ENCODE assay signal across 10 mouse cellular contexts in the genomic region with DNA sequence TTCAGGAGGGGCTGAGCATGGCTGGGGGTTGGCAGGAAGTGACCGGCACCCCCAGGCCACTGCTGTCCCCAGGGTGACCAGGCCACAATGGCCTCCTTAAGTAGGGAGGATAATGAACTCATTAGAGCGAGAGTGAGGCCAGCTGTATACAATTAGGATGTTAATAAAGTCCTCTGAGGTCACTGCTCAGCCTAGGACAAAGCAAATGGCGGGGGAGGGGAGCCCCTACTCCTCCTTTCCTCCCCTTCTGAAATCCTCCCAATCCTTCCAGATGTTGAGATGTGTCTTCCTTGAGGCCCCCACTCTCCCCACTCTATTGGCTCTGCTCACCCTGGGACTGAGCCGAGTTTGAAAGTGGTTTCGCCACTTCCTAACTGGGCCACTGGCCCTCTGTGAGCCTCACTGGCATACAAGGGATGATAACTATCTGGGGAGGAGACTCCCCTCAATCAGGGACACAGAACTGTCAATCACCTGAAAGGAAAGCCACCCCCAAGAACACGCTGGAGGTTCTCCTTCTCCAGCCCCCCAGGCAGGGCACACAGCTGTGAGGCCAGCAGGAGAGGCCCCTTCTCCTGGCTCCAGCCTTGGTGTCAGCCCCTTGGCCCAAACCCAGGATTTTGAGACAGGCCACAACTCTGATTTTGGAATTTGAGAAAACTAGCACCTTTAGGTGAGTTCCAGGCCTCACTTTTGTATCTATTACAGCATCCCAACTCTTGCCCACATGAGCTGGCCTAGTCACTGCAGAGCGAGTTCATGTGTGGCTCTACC.
DNase-seq lines count a peak whose midpoint lies in the region; ATAC-seq and TF ChIP-seq lines count a peak whose summit lies in the region.
"Had no signal": no experiment of that assay in that cellular context is flagged by ENCODE, and none has a peak within 500 bp of the region (broad histone marks: within the 10 kb centered on the region; RNA-seq: fewer than 3 reads in every experiment).

No protein-coding gene starts in this region.

- H3K4me2 ChIP-seq in lung, embryonic 14.5 days = peak overlapping the region; percentile 15; the same call in 1 of the 2 replicates

- peak; percentile 67 for DNase-seq in lung, embryonic 14.5 days
- no peak for DNase-seq in lung, postnatal 36 days
- peak; percentile 61 for DNase-seq in forelimb bud, embryonic 11.5 days (ENCODE audit: low read depth, low spot score)
- peak; percentile 86 for DNase-seq in kidney, postnatal 10 days
- DNase-seq in retina, embryonic 14.5 days (ENCODE audit: low spot score) = peak; percentile 84
- no peak for DNase-seq in thymus, postnatal 0 days (ENCODE audit: low spot score)
- DNase-seq in layer of hippocampus, adult 8-10 months (ENCODE audit: low spot score in 2 of 2) = no peak
- no peak for DNase-seq in thymus, postnatal 4 days

- no peak overlapping the region for H3K4me3 ChIP-seq in lung, embryonic 14.5 days (ENCODE audit: low read depth, low read length)
- H3K4me3 ChIP-seq: erythroblast, embryonic 14.5 days had no signal

- peaks cover 12% of the 10 kb centered on the region for H3K4me1 ChIP-seq in lung, embryonic 14.5 days (ENCODE audit: insufficient read depth)

- 43% methylated on average over 7 of the region's 7 CpGs for WGBS in lung, embryonic 14.5 days

- peak overlapping the region; percentile 20; the same call in 1 of the 2 replicates for H3K9ac ChIP-seq in lung, embryonic 14.5 days

- peak overlapping the region; percentile 84 for H3K27ac ChIP-seq in lung, embryonic 14.5 days (ENCODE audit: low read depth)
- H3K27ac ChIP-seq: macrophage had no signal

- peak; percentile 65 for ATAC-seq in lung, embryonic 14.5 days (ENCODE audit: insufficient read depth)

- no peaks in the 10 kb centered on the region for H3K9me3 ChIP-seq in lung, embryonic 14.5 days (ENCODE audit: low read depth, low read length)

- H3K36me3 ChIP-seq in lung, embryonic 14.5 days (ENCODE audit: insufficient read depth) = peaks cover 46% of the 10 kb centered on the region

- no peaks in the 10 kb centered on the region for H3K27me3 ChIP-seq in lung, embryonic 14.5 days (ENCODE audit: insufficient read depth, low read length)

- no peak for TF ChIP-seq CTCF in lung, embryonic 14.5 days (IDR thresholded peaks at IDR 0.05; ENCODE audit: low read depth)

Comparison
In these comparisons a context has a peak if more than half of its experiments do, and no peak if none do; other contexts are left out.
1. DNase-seq: peak in lung, embryonic 14.5 days (single experiment), forelimb bud, embryonic 11.5 days (single experiment), kidney, postnatal 10 days (single experiment) and retina, embryonic 14.5 days (single experiment); none in lung, postnatal 36 days (single experiment), thymus, postnatal 0 days (single experiment), layer of hippocampus, adult 8-10 months (0 of 2) and thymus, postnatal 4 days (single experiment).